Mouse (Mus musculus): ENCODE data around the gene Nol7. TPM values are rescaled to one million over a fixed set of nuclear protein-coding genes. Genes with fewer than 3 reads are reported as not detected.

Gene Nol7
- 111 and 116 TPM in 2 replicates for polyA plus RNA-seq (2015; fragmentation: Nextera tagmentation; extraction: Ambion mirVana)

- peaks cover 68% of the 10 kb centered on the region for H3K36me3 ChIP-seq
- H3K4me3 ChIP-seq = peak within 1 kb of the TSS; percentile 89
These were observed at the start of gene Nol7 for GRCm38 (mm10) chr13:43398297-43399080. Gene Nol7, plus strand, starts transcription at chr13:43398390.

DNA sequence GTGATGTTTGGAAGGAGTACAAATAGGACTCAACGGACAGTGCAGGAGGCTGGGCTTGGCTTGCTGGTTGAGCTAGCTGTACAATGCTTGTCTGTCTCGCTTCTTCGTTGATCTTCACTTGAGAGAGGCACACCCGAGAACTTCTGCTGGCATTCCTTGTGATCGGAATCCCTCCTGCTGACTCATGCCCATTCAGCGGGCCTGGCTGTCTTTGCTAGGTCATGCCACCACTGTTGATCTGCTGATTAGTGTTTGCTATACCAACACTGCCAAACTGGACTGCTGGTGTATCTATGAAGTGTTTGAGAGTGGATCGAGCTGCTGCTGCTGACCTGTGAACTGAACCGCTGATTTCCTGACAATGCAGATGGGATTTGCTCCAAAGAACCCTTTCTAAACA is 48.8 kb upstream of the Nol7 start:
- ATAC-seq (ENCODE audit: extremely low read depth, insufficient number of reproducible peaks, low FRiP score, low TSS enrichment) = no peak
- Histone ChIP-seq H3K27ac (replicated peaks) (no peak overlapping the region), H3K27me3 (replicated peaks) (no peaks in the 10 kb centered on the region), H3K4me3 (no peak overlapping the region), H3K4me2 (no peak overlapping the region), H3K36me3 (no peaks in the 10 kb centered on the region), H3K9ac (no peak overlapping the region), H3K9me3 (no peaks in the 10 kb centered on the region), H3K4me1 (peaks cover 19% of the 10 kb centered on the region)
- 78% methylated on average over 8 of the region's 8 CpGs for WGBS

More at GRCm38 (mm10) chr13:43398297-43399080, at the start of gene Nol7:
- Histone ChIP-seq H3K9ac (peak within 1 kb of the TSS; percentile 95), H3K4me1 (peaks cover 16% of the 10 kb centered on the region), H3K27me3 (replicated peaks) (no peaks in the 10 kb centered on the region), H3K4me2 (peak within 1 kb of the TSS; percentile 91), H3K27ac (replicated peaks) (peak within 1 kb of the TSS; percentile 97), H3K9me3 (peaks cover 4% of the 10 kb centered on the region; the same call in 1 of the 2 replicates)
- WGBS = 2% methylated on average over 53 of the region's 72 CpGs
- peak; percentile 89 for ATAC-seq (ENCODE audit: extremely low read depth, insufficient number of reproducible peaks, low FRiP score, low TSS enrichment)

- Histone ChIP-seq H3K9me3 (no peaks in the 10 kb centered on the region), H3K36me3 (no peaks in the 10 kb centered on the region), H3K4me2 (no peak overlapping the region), H3K27ac (replicated peaks) (0 out of 2 replicates have a peak overlapping the region, but pooled peaks have one; percentile 4), H3K4me3 (no peak overlapping the region), H3K9ac (no peak overlapping the region), H3K4me1 (peaks cover 31% of the 10 kb centered on the region), H3K27me3 (replicated peaks) (no peaks in the 10 kb centered on the region)
- WGBS = 49% methylated on average over 9 of the region's 9 CpGs
- ATAC-seq (ENCODE audit: extremely low read depth, insufficient number of reproducible peaks, low FRiP score, low TSS enrichment) = no peak
These were observed 47.6 kb upstream of the Nol7 start for GRCm38 (mm10) chr13:43350489-43351169.

- 75% methylated on average over 4 of the region's 4 CpGs for WGBS
- no peak overlapping the region for H3K4me2 ChIP-seq
- peaks cover 30% of the 10 kb centered on the region for H3K4me1 ChIP-seq
- no peak overlapping the region for H3K27ac ChIP-seq (replicated peaks)
- no peak overlapping the region for H3K4me3 ChIP-seq
- no peak overlapping the region for H3K9ac ChIP-seq
- H3K27me3 ChIP-seq (replicated peaks) = no peaks in the 10 kb centered on the region
- no peaks in the 10 kb centered on the region for H3K9me3 ChIP-seq
- no peak for ATAC-seq (ENCODE audit: extremely low read depth, insufficient number of reproducible peaks, low FRiP score, low TSS enrichment)
- H3K36me3 ChIP-seq = no peaks in the 10 kb centered on the region
These were observed 44.8 kb upstream of the Nol7 start for GRCm38 (mm10) chr13:43353356-43353755.

- peaks cover 27% of the 10 kb centered on the region for H3K4me1 ChIP-seq
- no peaks in the 10 kb centered on the region for H3K9me3 ChIP-seq
- 35% methylated on average over 12 of the region's 12 CpGs for WGBS
- H3K9ac ChIP-seq = peak overlapping the region; percentile 4; the same call in 1 of the 2 replicates
- no peak overlapping the region for H3K4me3 ChIP-seq
- H3K36me3 ChIP-seq = no peaks in the 10 kb centered on the region
- H3K4me2 ChIP-seq = peak overlapping the region; percentile 49
- H3K27me3 ChIP-seq (replicated peaks) = no peaks in the 10 kb centered on the region
- no peak for ATAC-seq (ENCODE audit: extremely low read depth, insufficient number of reproducible peaks, low FRiP score, low TSS enrichment)
- H3K27ac ChIP-seq (replicated peaks) = no peak overlapping the region
These were observed 43.8 kb upstream of the Nol7 start for GRCm38 (mm10) chr13:43354362-43354761.

GRCm38 (mm10) chr13:43356346-43357125 is 41.7 kb upstream of the Nol7 start:
- Histone ChIP-seq H3K4me2 (no peak overlapping the region), H3K4me1 (peaks cover 18% of the 10 kb centered on the region)
- 80% methylated on average over 14 of the region's 14 CpGs for WGBS

DNA sequence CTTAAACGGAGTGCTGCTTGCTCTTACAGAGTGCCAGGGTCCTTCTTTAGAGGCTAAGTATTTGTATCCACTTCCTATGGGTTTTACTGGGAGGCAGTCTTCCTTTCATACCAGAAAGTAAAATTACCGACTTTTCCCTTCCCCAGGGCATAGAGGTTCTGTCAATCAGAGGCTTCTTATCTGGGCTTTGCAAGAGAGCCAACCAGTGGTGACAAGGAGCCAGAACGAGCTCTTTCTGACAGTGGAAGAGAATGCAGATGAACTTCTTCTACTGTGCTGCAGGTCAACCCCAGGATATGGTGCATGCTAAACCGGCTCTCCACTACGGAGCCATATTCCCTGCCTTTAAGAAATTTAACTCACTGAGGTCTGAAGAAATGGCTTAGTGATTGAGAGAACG is 37.7 kb upstream of the Nol7 start:
- H3K36me3 ChIP-seq = no peaks in the 10 kb centered on the region
- no peak for ATAC-seq (ENCODE audit: extremely low read depth, insufficient number of reproducible peaks, low FRiP score, low TSS enrichment)
- no peak overlapping the region for H3K27ac ChIP-seq (replicated peaks)
- H3K9me3 ChIP-seq = no peaks in the 10 kb centered on the region
- H3K4me2 ChIP-seq = no peak overlapping the region
- no peak overlapping the region for H3K9ac ChIP-seq
- peaks cover 7% of the 10 kb centered on the region for H3K4me1 ChIP-seq
- 52% methylated on average over 6 of the region's 6 CpGs for WGBS
- H3K4me3 ChIP-seq = no peak overlapping the region
- H3K27me3 ChIP-seq (replicated peaks) = no peaks in the 10 kb centered on the region

More at GRCm38 (mm10) chr13:43356346-43357125, 41.7 kb upstream of the Nol7 start:
- Histone ChIP-seq H3K27me3 (replicated peaks) (no peaks in the 10 kb centered on the region), H3K36me3 (no peaks in the 10 kb centered on the region), H3K4me3 (no peak overlapping the region), H3K27ac (replicated peaks) (no peak overlapping the region), H3K9me3 (no peaks in the 10 kb centered on the region), H3K9ac (no peak overlapping the region)
- no peak for ATAC-seq (ENCODE audit: extremely low read depth, insufficient number of reproducible peaks, low FRiP score, low TSS enrichment)

DNA sequence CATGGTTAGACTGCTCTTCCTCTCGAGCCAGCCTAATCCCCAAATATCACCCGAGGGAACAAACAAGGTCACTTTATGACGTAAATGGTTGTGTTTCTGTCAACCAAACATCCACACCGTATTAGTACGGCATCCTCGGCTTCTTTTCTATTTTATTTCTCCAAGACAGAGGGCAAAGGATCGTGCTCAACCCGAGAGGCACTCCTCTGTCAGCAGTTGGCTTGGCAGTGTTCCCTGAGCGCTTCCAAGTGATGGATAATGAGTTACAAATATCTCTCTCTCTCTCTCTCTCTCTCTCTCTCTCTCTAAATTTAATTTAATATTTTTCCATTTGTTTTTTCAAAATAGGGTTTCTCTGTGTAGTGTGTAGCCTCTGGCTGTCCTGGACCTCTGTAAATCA is 35.8 kb upstream of the Nol7 start:
- H3K27ac ChIP-seq (replicated peaks) = no peak overlapping the region
- peaks cover 10% of the 10 kb centered on the region for H3K4me1 ChIP-seq

GRCm38 (mm10) chr13:43364985-43365824 is 33.0 kb upstream of the Nol7 start, which contains the start of gene Sirt5:
Gene Sirt5, plus strand, starts transcription at chr13:43365496.
- peak within 1 kb of the TSS; percentile 64 for H3K27ac ChIP-seq (replicated peaks)
- no peaks in the 10 kb centered on the region for H3K27me3 ChIP-seq (replicated peaks)
- 14% methylated on average over 42 of the region's 42 CpGs for WGBS
- H3K4me2 ChIP-seq = peak within 1 kb of the TSS; percentile 78
- peaks cover 10% of the 10 kb centered on the region for H3K4me1 ChIP-seq
- H3K4me3 ChIP-seq = peak within 1 kb of the TSS; percentile 68
- H3K36me3 ChIP-seq = no peaks in the 10 kb centered on the region
- peak within 1 kb of the TSS; percentile 85 for H3K9ac ChIP-seq
- ATAC-seq (ENCODE audit: extremely low read depth, insufficient number of reproducible peaks, low FRiP score, low TSS enrichment) = peak; percentile 69; the same call in 1 of the 2 replicates
- H3K9me3 ChIP-seq = no peaks in the 10 kb centered on the region

More for the DNA sequence above, 35.8 kb upstream of the Nol7 start:
- H3K9ac ChIP-seq = no peak overlapping the region
- 77% methylated on average over 9 of the region's 9 CpGs for WGBS
- no peaks in the 10 kb centered on the region for H3K36me3 ChIP-seq
- H3K9me3 ChIP-seq = no peaks in the 10 kb centered on the region
- no peak overlapping the region for H3K4me3 ChIP-seq
- H3K27me3 ChIP-seq (replicated peaks) = no peaks in the 10 kb centered on the region
- no peak overlapping the region for H3K4me2 ChIP-seq
- ATAC-seq (ENCODE audit: extremely low read depth, insufficient number of reproducible peaks, low FRiP score, low TSS enrichment) = no peak

DNA sequence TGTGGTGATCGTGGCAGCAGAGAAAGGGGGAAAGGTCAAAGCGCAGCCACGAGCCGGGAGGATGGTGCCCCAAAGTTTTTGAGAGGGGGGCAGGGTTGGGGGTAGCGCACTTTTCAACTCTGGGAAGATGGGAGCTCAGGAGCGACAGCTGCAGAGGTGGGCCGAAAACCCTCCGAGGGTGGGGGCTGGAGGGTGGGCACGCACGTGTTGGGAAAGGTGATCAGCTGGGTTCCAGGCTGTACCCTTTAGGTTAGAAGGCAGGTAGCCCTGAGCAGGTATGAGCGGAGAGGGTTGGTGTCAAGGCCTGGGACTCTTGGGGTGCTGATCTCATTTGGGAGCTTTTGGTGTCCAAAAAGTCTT is 32.4 kb upstream of the Nol7 start:
- Histone ChIP-seq H3K4me3 (peak overlapping the region; percentile 68), H3K27ac (replicated peaks) (peak overlapping the region; percentile 64), H3K36me3 (peaks cover 4% of the 10 kb centered on the region), H3K4me2 (peak overlapping the region; percentile 78), H3K4me1 (peaks cover 10% of the 10 kb centered on the region), H3K27me3 (replicated peaks) (no peaks in the 10 kb centered on the region), H3K9ac (peak overlapping the region; percentile 85), H3K9me3 (no peaks in the 10 kb centered on the region)
- ATAC-seq (ENCODE audit: extremely low read depth, insufficient number of reproducible peaks, low FRiP score, low TSS enrichment) = no peak
- WGBS = 8% methylated on average over 11 of the region's 11 CpGs

Data from heart, embryonic 13.5 days (tissue).